Mouse (Mus musculus) large intestine, adult 2 months (tissue): ENCODE data around the gene Fam173b. TPM values are rescaled to one million over a fixed set of nuclear protein-coding genes. Genes with fewer than 3 reads are reported as not detected.
A peak's percentile ranks its signal among the peaks of the same experiment; 100 is the strongest.
"Not testable (repeated sequence)": the region's sequence is repeated elsewhere in the genome, so short reads cannot be mapped to it uniquely, and the experiment has no call there.

Experiments used
- DNase-seq: peaks from one replicate; pipeline ENCODE4 v3.0.0-alpha.2; 2012; ENCODE audit warnings: low read depth, low spot score
- WGBS: fragments of 180-500 bp; shearing (Covaris S2); methylation state at CpG from one replicate; pipeline ENCODE4 v1.1.7; 2018; 5-methylcytosine and 5-hydroxymethylcytosine counted together
- polyA plus RNA-seq: library from polyadenylated mRNA; depleted of rRNA; stranded (reverse); fragments of >200 nt; gene quantifications from 2 replicates; pipeline ENCODE4 v1.2.3, GENCODE M21; 2012; rRNA removed

Fam173b gene
- polyA plus RNA-seq, result 5.1 and 8.7 TPM in 2 replicates

- DNase-seq, result peak; percentile 85
- under 1% methylated on average over 63 of the region's 63 CpGs for WGBS
These were observed at the start of gene Fam173b, which contains the start of gene Cct5 for GRCm38 (mm10) chr15:31601646-31602374. Fam173b (plus strand) TSS chr15:31601852. Cct5 (minus strand) TSS chr15:31601804.

- no peak for DNase-seq
- WGBS, result 93% methylated on average over 2 of the region's 2 CpGs
These were observed 46.8 kb upstream of the Fam173b start for GRCm38 (mm10) chr15:31554855-31555254.

- no peak for DNase-seq
These were observed 40.3 kb upstream of the Fam173b start for GRCm38 (mm10) chr15:31561390-31561789.

GRCm38 (mm10) chr15:31561976-31562375, 39.7 kb upstream of the Fam173b start:
- WGBS, result 98% methylated on average over 4 of the region's 4 CpGs

More at GRCm38 (mm10) chr15:31561390-31561789, 40.3 kb upstream of the Fam173b start:
- WGBS, result 71% methylated on average over 6 of the region's 6 CpGs

GRCm38 (mm10) chr15:31562847-31563246, 38.8 kb upstream of the Fam173b start:
- 54% methylated on average over 8 of the region's 8 CpGs for WGBS

More at GRCm38 (mm10) chr15:31561976-31562375, 39.7 kb upstream of the Fam173b start:
- DNase-seq, result no peak

GRCm38 (mm10) chr15:31563577-31564546, 37.8 kb upstream of the Fam173b start:
- WGBS, result 38% methylated on average over 19 of the region's 19 CpGs
- no peak for DNase-seq

More at GRCm38 (mm10) chr15:31562847-31563246, 38.8 kb upstream of the Fam173b start:
- DNase-seq, result no peak

- WGBS, result 57% methylated on average over 5 of the region's 5 CpGs
- DNase-seq, result no peak
These were observed 36.5 kb upstream of the Fam173b start, which contains the start of gene Cmbl for GRCm38 (mm10) chr15:31565184-31565583. Cmbl (plus strand) TSS chr15:31565389.

- 79% methylated on average over 1 of the region's 1 CpGs for WGBS
- no peak for DNase-seq
These were observed 35.9 kb upstream of the Fam173b start for GRCm38 (mm10) chr15:31565786-31566185.

GRCm38 (mm10) chr15:31567431-31567830, 34.2 kb upstream of the Fam173b start:
- DNase-seq, result no peak
- WGBS, result 51% methylated on average over 7 of the region's 7 CpGs

GRCm38 (mm10) chr15:31568581-31568996, 33.1 kb upstream of the Fam173b start:
- 13% methylated on average over 12 of the region's 12 CpGs for WGBS
- peak; percentile 62 for DNase-seq

GRCm38 (mm10) chr15:31569325-31570022, 32.2 kb upstream of the Fam173b start:
- peak; percentile 98 for DNase-seq
- 25% methylated on average over 9 of the region's 9 CpGs for WGBS

GRCm38 (mm10) chr15:31570959-31571358, 30.7 kb upstream of the Fam173b start:
- no peak for DNase-seq
- 90% methylated on average over 8 of the region's 8 CpGs for WGBS

- no peak for DNase-seq
- 85% methylated on average over 16 of the region's 16 CpGs for WGBS
These were observed 29.5 kb upstream of the Fam173b start for GRCm38 (mm10) chr15:31571906-31572722.

- WGBS, result 92% methylated on average over 4 of the region's 4 CpGs
- DNase-seq, result no peak
These were observed 28.4 kb upstream of the Fam173b start for GRCm38 (mm10) chr15:31573287-31573686.

GRCm38 (mm10) chr15:31573692-31574091, 28.0 kb upstream of the Fam173b start:
- no peak for DNase-seq

GRCm38 (mm10) chr15:31576076-31576475, 25.6 kb upstream of the Fam173b start:
- 83% methylated on average over 5 of the region's 5 CpGs for whole genome bisulfite sequencing
- no peak for DNase-seq

GRCm38 (mm10) chr15:31581086-31581485, 20.6 kb upstream of the Fam173b start:
- 70% methylated on average over 2 of the region's 2 CpGs for WGBS
- not testable (repeated sequence) for DNase-seq

GRCm38 (mm10) chr15:31583304-31584085, 18.2 kb upstream of the Fam173b start:
- WGBS, result 64% methylated on average over 13 of the region's 13 CpGs
- DNase-seq, result no peak
